Mouse (Mus musculus) retina, postnatal 1 day (tissue): ENCODE measurements around the gene Gpr3.

Experiments
- DNase-seq: peaks from one replicate; pipeline ENCODE4 v3.0.0-alpha.2; 2012

The Gpr3 gene

DNA sequence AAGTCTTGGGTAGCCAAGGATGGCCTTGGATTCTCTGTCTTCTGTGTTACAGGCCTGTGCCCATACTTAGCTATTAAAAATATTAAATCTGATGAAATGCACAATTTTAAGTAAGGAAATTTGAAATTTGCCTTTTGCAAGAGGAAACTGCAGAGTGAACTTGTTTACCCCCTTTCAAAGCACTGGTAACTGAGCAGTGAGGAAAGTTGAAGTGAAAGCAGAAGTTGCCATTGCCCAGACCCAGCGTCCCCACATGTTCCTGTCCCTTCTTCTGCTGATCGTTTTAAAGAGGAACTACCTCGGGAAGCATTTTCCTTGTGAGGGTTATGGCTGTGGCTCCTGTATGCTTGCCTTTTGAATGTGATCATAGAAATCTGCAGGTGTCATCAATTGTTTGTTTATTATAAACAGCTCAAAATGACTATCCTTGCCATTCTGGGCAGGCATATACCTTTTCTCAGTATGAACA is 42.2 kb downstream of the Gpr3 start:
- DNase-seq, result no peak

DNA sequence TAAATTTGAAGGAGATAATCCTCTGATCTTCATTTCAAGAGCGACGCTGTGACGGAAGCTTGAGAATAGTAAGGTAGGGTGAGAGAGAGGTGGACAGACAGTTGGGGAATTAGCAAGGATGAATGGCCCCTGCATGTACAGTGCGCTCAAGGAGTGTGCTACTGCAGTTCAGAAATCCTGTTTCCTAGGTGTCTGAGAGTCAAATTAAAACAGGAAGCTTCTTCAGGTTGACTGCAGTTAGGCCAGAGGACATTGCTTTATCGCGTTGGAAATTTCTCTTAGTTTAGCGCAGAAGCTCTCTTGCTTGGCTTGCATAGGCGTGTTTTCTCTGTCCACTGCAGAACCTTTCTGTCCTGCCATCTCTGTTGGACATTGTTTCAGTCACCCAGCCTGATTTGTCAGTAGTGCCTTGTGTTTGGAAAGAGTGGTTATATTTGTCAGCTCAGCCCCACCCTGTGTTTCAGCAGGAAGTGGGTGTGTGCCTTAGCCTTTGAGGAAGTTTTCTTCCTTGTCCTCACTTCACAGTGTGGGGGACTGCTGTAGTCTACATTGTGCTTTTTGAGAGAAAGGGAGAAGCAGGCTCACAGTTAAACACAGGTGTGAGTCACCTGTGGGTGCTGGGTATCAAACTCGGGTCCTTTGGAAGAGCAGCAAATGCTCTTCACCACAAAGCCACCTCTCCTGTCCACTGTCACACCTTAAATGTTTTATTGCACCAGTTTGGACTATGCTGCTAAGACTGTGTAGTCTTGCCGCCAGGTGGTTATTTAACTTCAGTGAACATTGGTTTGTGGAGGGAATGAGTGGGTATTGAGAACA is 42.9 kb downstream of the Gpr3 start:
- DNase-seq, result no peak

- no peak for DNase-seq
Measured at GRCm38 (mm10) chr4:133166773-133167172, 45.6 kb downstream of the Gpr3 start.

DNA sequence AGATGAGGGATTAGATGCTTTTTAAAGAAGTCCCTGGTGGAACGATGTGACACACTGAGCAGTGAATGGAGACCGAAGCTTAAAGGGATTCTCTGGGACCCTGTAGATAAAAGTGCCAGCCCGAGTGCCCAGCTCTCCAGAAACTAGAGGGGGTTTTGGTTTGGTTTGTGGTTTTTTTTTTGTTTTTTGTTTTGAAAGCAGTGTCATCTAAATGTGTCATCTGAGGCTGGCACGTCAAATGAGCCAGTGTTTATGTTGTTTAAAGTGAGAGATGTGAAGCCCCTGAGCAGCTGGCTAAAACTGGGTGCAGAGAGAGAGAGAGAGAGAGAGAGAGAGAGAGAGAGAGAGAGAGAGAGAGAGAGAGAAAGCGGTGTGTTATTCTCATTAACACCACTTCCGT is 50.1 kb downstream of the Gpr3 start:
- no peak for DNase-seq

GRCm38 (mm10) chr4:133160821-133161220 is 51.5 kb downstream of the Gpr3 start:
- DNase-seq, result no peak

GRCm38 (mm10) chr4:133160211-133160610 is 52.1 kb downstream of the Gpr3 start:
- DNase-seq, result no peak

- DNase-seq, result no peak
Measured at GRCm38 (mm10) chr4:133159646-133160045, 52.7 kb downstream of the Gpr3 start.
